Mouse (Mus musculus) lung, adult 2 months (tissue): ENCODE results near the gene Vamp5. TPM values are rescaled to one million over a fixed set of nuclear protein-coding genes. Genes with fewer than 3 reads are reported as not detected.

Source experiments
- DNase-seq: peaks from one replicate; pipeline ENCODE4 v3.0.0; 2022
- H3K4me1 ChIP-seq: fragments of 200-500 bp; 2 replicates; pipeline ENCODE4 v1.6.1; 2011; ENCODE audit warnings: low read length; ENCODE audit not compliant: control insufficient read depth, insufficient read depth
- H3K4me3 ChIP-seq: fragments of 200-500 bp; replicated peaks from 2 replicates; pipeline ENCODE3; 2011; ENCODE audit warnings: low read depth, mild to moderate bottlenecking, control low read depth, low read length; ENCODE audit errors: extremely low read depth
- CTCF ChIP-seq: fragments of 200-500 bp; IDR thresholded peaks from 2 replicates; pipeline ENCODE4 v1.5.1; 2011; ENCODE audit warnings: mild to moderate bottlenecking, low read length, control low read depth; ENCODE audit not compliant: insufficient read depth
- POLR2A ChIP-seq: fragments of 200-500 bp; IDR thresholded peaks from 2 replicates; pipeline ENCODE4 v1.6.1; 2011; ENCODE audit warnings: low read depth, mild to moderate bottlenecking, control low read depth, low read length, borderline replicate concordance; ENCODE audit errors: extremely low read depth
- WGBS: fragments of 180-500 bp; shearing (Covaris S2); methylation state at CpG from one replicate; pipeline ENCODE4 v1.1.7; 2018; 5-methylcytosine and 5-hydroxymethylcytosine counted together
- polyA plus RNA-seq: library from polyadenylated mRNA; depleted of rRNA; stranded (reverse); fragments of >200 nt; gene quantifications from 2 replicates; pipeline ENCODE4 v1.2.3, GENCODE M21; 2012

Vamp5 gene
- polyA plus RNA-seq, 1 experiment: 91.7 TPM

- H3K4me3 ChIP-seq: peak overlapping the region; percentile 35
- H3K4me1 ChIP-seq: peaks cover 10% of the 10 kb centered on the region
- TF ChIP-seq POLR2A (peak; percentile 50; the same call in 1 of the 2 replicates), CTCF (no peak)
- peak; percentile 71 for DNase-seq
- 16% methylated on average over 12 of the region's 12 CpGs for WGBS
Observed at GRCm38 (mm10) chr6:72390795-72391521, 10.7 kb upstream of the Vamp5 start.

- under 1% methylated on average over 33 of the region's 33 CpGs for WGBS
- TF ChIP-seq CTCF: no peak
- TF ChIP-seq POLR2A: peak; percentile 82; the same call in 1 of the 2 replicates
- peak within 1 kb of the TSS; percentile 93 for H3K4me3 ChIP-seq
- peaks cover 10% of the 10 kb centered on the region for H3K4me1 ChIP-seq
- peak; percentile 87 for DNase-seq
Observed at GRCm38 (mm10) chr6:72389941-72390771, 9.9 kb upstream of the Vamp5 start, which contains the start of gene Vamp8. Vamp8 (minus strand) TSS chr6:72390703.

- 0 out of 2 replicates have a peak, but pooled peaks have one; percentile 5 for TF ChIP-seq POLR2A
- TF ChIP-seq CTCF: no peak
- peak overlapping the region; percentile 93 for H3K4me3 ChIP-seq
- H3K4me1 ChIP-seq: peaks cover 10% of the 10 kb centered on the region
- WGBS: 2% methylated on average over 13 of the region's 13 CpGs
- no peak for DNase-seq
Observed at GRCm38 (mm10) chr6:72389471-72389940, 9.2 kb upstream of the Vamp5 start.

- no peak for TF ChIP-seq POLR2A
- TF ChIP-seq CTCF: no peak
- H3K4me3 ChIP-seq: peak overlapping the region; percentile 50
- WGBS: 58% methylated on average over 6 of the region's 6 CpGs
- peaks cover 8% of the 10 kb centered on the region for H3K4me1 ChIP-seq
- no peak for DNase-seq
Observed at GRCm38 (mm10) chr6:72388791-72389329, 8.6 kb upstream of the Vamp5 start.

GRCm38 (mm10) chr6:72388266-72388665, 8.0 kb upstream of the Vamp5 start:
- TF ChIP-seq CTCF (no peak), POLR2A (no peak)
- DNase-seq: no peak
- 59% methylated on average over 10 of the region's 10 CpGs for WGBS
- peaks cover 8% of the 10 kb centered on the region for H3K4me1 ChIP-seq
- H3K4me3 ChIP-seq: no peak overlapping the region

- TF ChIP-seq CTCF: no peak
- no peak for TF ChIP-seq POLR2A
- peaks cover 8% of the 10 kb centered on the region for H3K4me1 ChIP-seq
- H3K4me3 ChIP-seq: no peak overlapping the region
- DNase-seq: no peak
- 84% methylated on average over 3 of the region's 3 CpGs for WGBS
Observed at GRCm38 (mm10) chr6:72387816-72388215, 7.5 kb upstream of the Vamp5 start.

GRCm38 (mm10) chr6:72386561-72386960, 6.3 kb upstream of the Vamp5 start:
- 91% methylated on average over 2 of the region's 2 CpGs for WGBS
- no peak for DNase-seq
- TF ChIP-seq POLR2A (no peak), CTCF (no peak)
- no peak overlapping the region for H3K4me3 ChIP-seq
- peaks cover 6% of the 10 kb centered on the region for H3K4me1 ChIP-seq

GRCm38 (mm10) chr6:72385258-72385657, 5.0 kb upstream of the Vamp5 start:
- no peak for TF ChIP-seq POLR2A
- TF ChIP-seq CTCF: no peak
- Histone ChIP-seq H3K4me1 (peaks cover 6% of the 10 kb centered on the region), H3K4me3 (no peak overlapping the region)
- DNase-seq: no peak
- 72% methylated on average over 4 of the region's 4 CpGs for WGBS

GRCm38 (mm10) chr6:72383952-72384351, 3.7 kb upstream of the Vamp5 start:
- TF ChIP-seq POLR2A: no peak
- TF ChIP-seq CTCF: no peak
- no peak for DNase-seq
- 91% methylated on average over 7 of the region's 7 CpGs for WGBS
- Histone ChIP-seq H3K4me3 (no peak overlapping the region), H3K4me1 (peaks cover 7% of the 10 kb centered on the region)

- 83% methylated on average over 6 of the region's 6 CpGs for WGBS
- peaks cover 5% of the 10 kb centered on the region; the same call in 1 of the 2 replicates for H3K4me1 ChIP-seq
- TF ChIP-seq CTCF (no peak), POLR2A (no peak)
- no peak overlapping the region for H3K4me3 ChIP-seq
- no peak for DNase-seq
Observed at GRCm38 (mm10) chr6:72383142-72383820, 3.0 kb upstream of the Vamp5 start.
